Mouse (Mus musculus) C2C12 (cell line): ENCODE data around the gene Prkce. TPM values are rescaled to one million over a fixed set of nuclear protein-coding genes. Genes with fewer than 3 reads are reported as not detected.

ENCODE experiments used
- H3K27me3 ChIP-seq: one replicate; pipeline ENCODE4 v1.6.1; 2011; ENCODE audit not compliant: control insufficient read depth, insufficient read depth, insufficient read length
- H3K36me3 ChIP-seq: one replicate; pipeline ENCODE4 v1.6.1; 2011; ENCODE audit not compliant: control insufficient read depth, insufficient read depth
- H3K4me3 ChIP-seq: one replicate; pipeline ENCODE4 v1.5.1; 2011; ENCODE audit warnings: mild to moderate bottlenecking, control low read depth; ENCODE audit not compliant: poor library complexity, insufficient read depth, severe bottlenecking
- H3K79me2 ChIP-seq: one replicate; pipeline ENCODE4 v1.6.1; 2011; ENCODE audit not compliant: control insufficient read depth, insufficient read depth
- H3K79me3 ChIP-seq: one replicate; pipeline ENCODE4 v1.6.1; 2011; ENCODE audit warnings: low read depth, control low read depth
- H3ac ChIP-seq: one replicate; pipeline ENCODE3; 2011; ENCODE audit warnings: low read depth; ENCODE audit not compliant: control insufficient read depth, insufficient read length
- CEBPB ChIP-seq: IDR thresholded peaks from one replicate; pipeline ENCODE4 v1.6.1; 2011; ENCODE audit warnings: low read depth, mild to moderate bottlenecking, control low read depth, moderate library complexity
- CTCF ChIP-seq: IDR thresholded peaks from one replicate; pipeline ENCODE4 v1.5.1; 2011; ENCODE audit not compliant: control insufficient read depth, insufficient read depth, insufficient read length
- FOSL1 ChIP-seq: IDR thresholded peaks from one replicate; pipeline ENCODE4 v1.8.0; 2011; ENCODE audit warnings: mild to moderate bottlenecking, low read length; ENCODE audit not compliant: poor library complexity, insufficient read depth, severe bottlenecking
- MAX ChIP-seq: IDR thresholded peaks from one replicate; pipeline ENCODE4 v1.6.1; 2011; ENCODE audit warnings: mild to moderate bottlenecking, control low read depth
- MYOD1 ChIP-seq: IDR thresholded peaks from one replicate; pipeline ENCODE4 v1.6.1; 2011; ENCODE audit warnings: low read depth; ENCODE audit not compliant: control insufficient read depth, insufficient read length
- MYOG ChIP-seq: IDR thresholded peaks from one replicate; pipeline ENCODE4 v1.6.1; 2011; ENCODE audit not compliant: control insufficient read depth, insufficient read length; ENCODE audit errors: extremely low read depth
- USF1 ChIP-seq: IDR thresholded peaks from one replicate; pipeline ENCODE4 v1.6.1; 2011; ENCODE audit warnings: low read depth, mild to moderate bottlenecking, control low read depth, moderate library complexity
- polyA plus RNA-seq: library from polyadenylated mRNA; unstranded; fragments of >200 nt; fragmentation: generic; extraction: Trizol; gene quantifications from one replicate; pipeline ENCODE4 v1.2.1, GENCODE M21; 2012; ENCODE audit warnings: missing spikeins

Gene Prkce
- polyA plus RNA-seq, 1 experiment, result 1.4 TPM

DNA sequence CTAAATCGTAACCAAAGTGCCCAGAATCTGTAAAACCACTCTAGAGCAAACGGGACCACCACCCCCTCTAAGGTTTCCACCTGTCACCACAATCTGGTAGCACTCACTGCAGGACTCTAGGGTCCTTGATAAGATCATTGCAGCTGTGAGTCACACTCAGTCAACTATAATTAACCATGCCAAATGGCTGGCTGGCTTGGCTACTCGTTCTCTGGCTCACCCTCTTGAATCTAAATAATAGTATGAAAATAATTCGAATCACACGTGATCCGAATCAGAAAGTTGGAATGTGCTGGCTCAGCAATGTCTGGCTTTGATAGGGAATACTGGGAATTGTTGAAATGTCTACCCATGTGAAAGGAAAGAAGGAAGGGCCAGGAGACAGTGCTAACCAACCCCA, 288.9 kb downstream of the Prkce start:
- Histone ChIP-seq H3K27me3 (no peaks in the 10 kb centered on the region), H3K4me3 (no peak overlapping the region), H3ac (no peak overlapping the region), H3K79me2 (no peaks in the 10 kb centered on the region), H3K79me3 (no peaks in the 10 kb centered on the region), H3K36me3 (no peaks in the 10 kb centered on the region)
- TF ChIP-seq CEBPB (no peak), MYOD1 (no peak), MAX (no peak), FOSL1 (no peak), MYOG (no peak), CTCF (no peak), USF1 (no peak)

- Histone ChIP-seq H3K4me3 (no peak overlapping the region), H3K27me3 (no peaks in the 10 kb centered on the region), H3K36me3 (no peaks in the 10 kb centered on the region), H3ac (no peak overlapping the region), H3K79me3 (no peaks in the 10 kb centered on the region), H3K79me2 (no peaks in the 10 kb centered on the region)
- TF ChIP-seq CTCF, result no peak
- no peak for TF ChIP-seq MYOD1
- TF ChIP-seq MAX, result no peak
- TF ChIP-seq MYOG, result no peak
- no peak for TF ChIP-seq CEBPB
- no peak for TF ChIP-seq USF1
- no peak for TF ChIP-seq FOSL1
Observed at GRCm38 (mm10) chr17:86458302-86458980, 290.9 kb downstream of the Prkce start.

- no peaks in the 10 kb centered on the region for H3K79me2 ChIP-seq
- H3K27me3 ChIP-seq, result no peaks in the 10 kb centered on the region
- no peak overlapping the region for H3ac ChIP-seq
- no peaks in the 10 kb centered on the region for H3K36me3 ChIP-seq
- H3K79me3 ChIP-seq, result no peaks in the 10 kb centered on the region
- no peak overlapping the region for H3K4me3 ChIP-seq
- TF ChIP-seq CTCF (no peak), MAX (no peak), CEBPB (no peak), USF1 (no peak), MYOG (no peak), MYOD1 (no peak), FOSL1 (no peak)
Observed at GRCm38 (mm10) chr17:86460645-86461430, 293.3 kb downstream of the Prkce start.

GRCm38 (mm10) chr17:86463369-86463768, 295.8 kb downstream of the Prkce start:
- Histone ChIP-seq H3K27me3 (no peaks in the 10 kb centered on the region), H3K4me3 (no peak overlapping the region)

DNA sequence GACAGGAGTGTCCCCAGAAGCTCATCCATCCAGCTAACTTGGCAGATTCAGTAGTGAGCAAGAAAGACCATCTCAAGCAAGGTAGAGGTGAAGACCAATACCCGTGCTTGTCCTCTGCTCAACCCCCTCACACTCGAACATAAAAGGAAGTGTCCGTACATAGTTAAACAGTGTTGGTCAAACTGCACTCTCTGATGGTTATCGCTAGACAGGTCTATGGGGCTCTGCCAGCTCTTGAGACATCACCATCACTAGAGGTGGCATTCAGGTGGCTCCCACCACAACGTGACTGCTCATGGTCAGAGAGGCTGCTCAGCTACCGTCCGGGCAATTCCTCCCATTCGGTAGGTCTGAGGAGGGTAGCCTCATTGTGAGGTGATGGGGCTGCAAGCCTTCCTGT, 296.6 kb downstream of the Prkce start:
- Histone ChIP-seq H3K27me3 (no peaks in the 10 kb centered on the region), H3ac (no peak overlapping the region), H3K79me3 (no peaks in the 10 kb centered on the region), H3K79me2 (no peaks in the 10 kb centered on the region), H3K4me3 (no peak overlapping the region), H3K36me3 (no peaks in the 10 kb centered on the region)
- TF ChIP-seq CEBPB (no peak), MAX (no peak), CTCF (no peak), MYOG (no peak), USF1 (no peak), MYOD1 (no peak), FOSL1 (no peak)

More at GRCm38 (mm10) chr17:86463369-86463768, 295.8 kb downstream of the Prkce start:
- no peaks in the 10 kb centered on the region for H3K36me3 ChIP-seq
- no peaks in the 10 kb centered on the region for H3K79me2 ChIP-seq
- TF ChIP-seq MYOD1 (no peak), CEBPB (no peak)
- no peak overlapping the region for H3ac ChIP-seq
- no peaks in the 10 kb centered on the region for H3K79me3 ChIP-seq

- H3K36me3 ChIP-seq, result no peaks in the 10 kb centered on the region
- H3K27me3 ChIP-seq, result no peaks in the 10 kb centered on the region
- no peak overlapping the region for H3ac ChIP-seq
- TF ChIP-seq CTCF (no peak), CEBPB (no peak), MAX (no peak), MYOD1 (no peak), FOSL1 (no peak), USF1 (no peak)
- no peaks in the 10 kb centered on the region for H3K79me3 ChIP-seq
- no peaks in the 10 kb centered on the region for H3K79me2 ChIP-seq
- no peak overlapping the region for H3K4me3 ChIP-seq
Observed at GRCm38 (mm10) chr17:86464689-86465363, 297.2 kb downstream of the Prkce start.
